Mouse (Mus musculus): ENCODE data around the gene Midn. TPM values are rescaled to one million over a fixed set of nuclear protein-coding genes. Genes with fewer than 3 reads are reported as not detected.

Midn gene
- polyA plus RNA-seq, 1 experiment from 2014 or later: 8.8 TPM

GRCm38 (mm10) chr10:80114341-80115284 is 33.5 kb upstream of the Midn start:
- Histone ChIP-seq H3K4me3 (ENCODE audit: low read length) (peak overlapping the region; percentile 85), H3K9me3 (ENCODE audit: control insufficient read depth, low read length) (no peaks in the 10 kb centered on the region), H3K36me3 (ENCODE audit: control insufficient read depth, insufficient read depth, low read length) (no peaks in the 10 kb centered on the region), H3K9ac (ENCODE audit: low read depth, low read length) (peak overlapping the region; percentile 72), H3K4me1 (ENCODE audit: control insufficient read depth, insufficient read depth, low read length) (peaks cover 31% of the 10 kb centered on the region), H3K27me3 (replicated peaks; ENCODE audit: control insufficient read depth, insufficient read depth, low read length) (no peaks in the 10 kb centered on the region), H3K4me2 (ENCODE audit: low read depth, low read length) (peak overlapping the region; percentile 60), H3K27ac (ENCODE audit: low read length) (peak overlapping the region; percentile 88)
- peak; percentile 71 for ATAC-seq
- WGBS: 3% methylated on average over 27 of the region's 27 CpGs

DNA sequence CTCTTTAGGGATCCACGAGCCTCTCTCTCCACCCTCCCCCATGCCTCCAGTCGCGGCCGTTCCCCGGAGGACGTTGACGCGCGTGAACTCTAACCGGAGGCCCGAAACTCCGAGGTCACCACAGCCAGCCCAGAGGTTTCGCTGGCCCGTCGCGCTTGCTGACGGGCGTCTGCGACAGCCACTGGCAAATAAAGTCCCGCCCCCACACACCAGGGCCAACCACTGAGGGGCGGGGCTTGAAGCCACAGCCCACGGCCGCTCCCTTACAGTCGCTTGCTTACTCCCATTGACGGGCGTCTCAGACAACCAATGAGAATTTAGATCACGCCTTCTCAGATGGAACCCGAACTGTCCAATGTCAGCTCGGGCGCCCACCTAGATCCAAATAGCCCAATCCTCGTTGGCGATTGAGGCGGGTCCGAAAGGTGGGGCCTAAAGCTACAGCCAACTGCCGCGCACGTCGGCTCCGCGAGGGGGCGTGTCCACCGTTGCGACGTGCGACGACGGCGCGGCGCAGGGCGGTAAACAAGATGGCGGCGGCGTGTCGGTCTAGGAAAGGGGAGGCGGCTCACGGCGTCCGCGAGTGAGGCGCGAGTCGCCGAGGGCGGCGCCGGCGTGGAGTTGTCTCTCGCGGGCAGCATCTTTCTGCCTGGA is 32.7 kb upstream of the Midn start, which contains the start of gene Stk11:
TSS of gene Stk11 (plus strand) at position 514 of the 654 bp plus-strand sequence.
- Histone ChIP-seq H3K9ac (ENCODE audit: low read depth, low read length) (peak within 1 kb of the TSS; percentile 94), H3K27ac (ENCODE audit: low read length) (peak within 1 kb of the TSS; percentile 88), H3K4me1 (ENCODE audit: control insufficient read depth, insufficient read depth, low read length) (peaks cover 35% of the 10 kb centered on the region), H3K9me3 (ENCODE audit: control insufficient read depth, low read length) (no peaks in the 10 kb centered on the region), H3K4me3 (ENCODE audit: low read length) (peak within 1 kb of the TSS; percentile 85), H3K4me2 (ENCODE audit: low read depth, low read length) (peak within 1 kb of the TSS; percentile 96), H3K36me3 (ENCODE audit: control insufficient read depth, insufficient read depth, low read length) (no peaks in the 10 kb centered on the region; the same call in 1 of the 2 replicates), H3K27me3 (replicated peaks; ENCODE audit: control insufficient read depth, insufficient read depth, low read length) (no peaks in the 10 kb centered on the region)
- under 1% methylated on average over 70 of the region's 70 CpGs for WGBS
- peak; percentile 98 for ATAC-seq

DNA sequence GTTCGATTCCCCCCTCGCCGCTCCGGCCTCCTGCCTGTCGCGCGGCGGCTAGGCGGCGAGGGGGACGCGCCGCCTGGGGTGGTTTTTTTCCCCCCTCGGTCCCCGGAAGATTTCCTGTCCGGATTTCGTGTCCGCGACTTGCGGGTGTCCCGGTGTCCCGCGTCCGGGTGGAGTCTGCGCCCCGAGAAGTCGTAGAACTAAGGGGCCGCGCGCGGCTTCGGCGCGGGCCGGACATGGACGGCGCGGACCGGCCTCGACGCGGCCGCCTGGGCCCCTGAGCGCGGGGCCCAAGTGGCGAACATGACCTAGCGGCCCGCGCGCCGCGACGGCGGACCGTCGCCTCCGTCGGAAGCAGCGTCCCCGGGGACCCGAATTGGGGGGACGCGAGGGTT is 32.1 kb upstream of the Midn start:
- no peaks in the 10 kb centered on the region; the same call in 1 of the 2 replicates for H3K36me3 ChIP-seq (ENCODE audit: control insufficient read depth, insufficient read depth, low read length)
- H3K4me1 ChIP-seq (ENCODE audit: control insufficient read depth, insufficient read depth, low read length): peaks cover 35% of the 10 kb centered on the region
- peak overlapping the region; percentile 96 for H3K4me2 ChIP-seq (ENCODE audit: low read depth, low read length)
- no peaks in the 10 kb centered on the region for H3K27me3 ChIP-seq (replicated peaks; ENCODE audit: control insufficient read depth, insufficient read depth, low read length)
- no peaks in the 10 kb centered on the region for H3K9me3 ChIP-seq (ENCODE audit: control insufficient read depth, low read length)
- peak overlapping the region; percentile 81 for H3K27ac ChIP-seq (ENCODE audit: low read length)
- under 1% methylated on average over 62 of the region's 63 CpGs for whole genome bisulfite sequencing
- H3K4me3 ChIP-seq (ENCODE audit: low read length): peak overlapping the region; percentile 85
- peak overlapping the region; percentile 94 for H3K9ac ChIP-seq (ENCODE audit: low read depth, low read length)
- 0 out of 2 replicates have a peak, but pooled peaks have one; percentile 13 for ATAC-seq

DNA sequence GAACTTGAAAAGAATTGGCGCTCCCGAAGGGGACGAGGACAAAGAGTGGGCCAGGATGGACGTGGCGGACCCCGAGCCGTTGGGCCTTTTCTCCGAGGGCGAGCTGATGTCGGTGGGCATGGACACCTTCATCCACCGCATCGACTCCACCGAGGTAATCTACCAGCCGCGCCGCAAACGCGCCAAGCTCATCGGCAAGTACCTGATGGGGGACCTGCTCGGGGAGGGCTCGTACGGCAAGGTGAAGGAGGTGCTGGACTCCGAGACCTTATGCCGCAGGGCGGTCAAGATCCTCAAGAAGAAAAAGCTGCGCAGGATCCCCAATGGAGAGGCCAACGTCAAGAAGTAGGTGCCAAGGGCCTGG is 31.5 kb upstream of the Midn start:
- Histone ChIP-seq H3K9ac (ENCODE audit: low read depth, low read length) (peak overlapping the region; percentile 94), H3K4me3 (ENCODE audit: low read length) (peak overlapping the region; percentile 85), H3K36me3 (ENCODE audit: control insufficient read depth, insufficient read depth, low read length) (peaks cover 5% of the 10 kb centered on the region), H3K9me3 (ENCODE audit: control insufficient read depth, low read length) (no peaks in the 10 kb centered on the region), H3K4me2 (ENCODE audit: low read depth, low read length) (peak overlapping the region; percentile 96), H3K4me1 (ENCODE audit: control insufficient read depth, insufficient read depth, low read length) (peaks cover 35% of the 10 kb centered on the region), H3K27me3 (replicated peaks; ENCODE audit: control insufficient read depth, insufficient read depth, low read length) (no peaks in the 10 kb centered on the region), H3K27ac (ENCODE audit: low read length) (peak overlapping the region; percentile 81)
- ATAC-seq: no peak
- WGBS: under 1% methylated on average over 27 of the region's 27 CpGs

DNA sequence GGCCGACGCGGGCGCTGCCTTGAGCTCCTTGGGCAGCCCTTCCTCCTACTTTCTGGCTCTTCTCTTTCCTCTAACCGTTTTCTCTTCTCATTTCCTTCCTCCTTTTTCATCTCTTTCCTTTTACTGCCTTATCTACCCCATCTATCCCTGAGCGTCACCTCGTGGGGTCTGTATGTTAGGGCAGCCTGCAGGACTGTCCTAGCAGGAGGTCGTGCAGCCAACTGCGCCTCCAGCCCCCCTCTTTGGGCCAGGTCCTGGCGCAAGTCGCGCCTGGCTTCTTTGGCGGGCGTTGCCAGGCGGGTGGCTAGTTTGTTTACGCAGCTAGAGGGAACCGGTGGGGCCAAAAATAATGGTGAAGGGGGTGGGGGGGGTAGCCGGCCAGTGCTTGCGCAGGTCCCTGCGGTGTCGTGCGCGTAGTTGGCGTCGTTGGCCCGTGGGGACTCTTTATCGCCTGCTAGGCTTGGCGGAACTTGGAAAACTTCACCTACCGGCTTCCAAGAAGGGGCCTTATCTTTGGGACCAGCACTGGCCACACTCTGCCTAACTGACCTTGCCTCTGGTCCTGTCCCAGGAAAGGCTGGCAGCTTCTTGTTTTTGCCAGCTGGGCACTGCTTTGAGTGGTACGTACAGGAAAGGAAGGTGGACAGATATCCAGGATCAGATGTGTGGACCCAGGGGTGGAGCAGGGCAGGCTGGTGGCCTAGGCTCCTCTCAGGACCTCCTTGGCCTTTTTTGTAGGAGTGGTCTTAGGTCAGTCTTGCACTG is 31.0 kb upstream of the Midn start:
- peak overlapping the region; percentile 81 for H3K27ac ChIP-seq (ENCODE audit: low read length)
- H3K27me3 ChIP-seq (replicated peaks; ENCODE audit: control insufficient read depth, insufficient read depth, low read length): no peaks in the 10 kb centered on the region
- H3K9ac ChIP-seq (ENCODE audit: low read depth, low read length): peak overlapping the region; percentile 94
- H3K4me1 ChIP-seq (ENCODE audit: control insufficient read depth, insufficient read depth, low read length): peaks cover 35% of the 10 kb centered on the region
- ATAC-seq: no peak
- H3K4me3 ChIP-seq (ENCODE audit: low read length): peak overlapping the region; percentile 85
- H3K9me3 ChIP-seq (ENCODE audit: control insufficient read depth, low read length): no peaks in the 10 kb centered on the region
- peak overlapping the region; percentile 96 for H3K4me2 ChIP-seq (ENCODE audit: low read depth, low read length)
- 3% methylated on average over 30 of the region's 30 CpGs for WGBS
- H3K36me3 ChIP-seq (ENCODE audit: control insufficient read depth, insufficient read depth, low read length): peaks cover 7% of the 10 kb centered on the region

DNA sequence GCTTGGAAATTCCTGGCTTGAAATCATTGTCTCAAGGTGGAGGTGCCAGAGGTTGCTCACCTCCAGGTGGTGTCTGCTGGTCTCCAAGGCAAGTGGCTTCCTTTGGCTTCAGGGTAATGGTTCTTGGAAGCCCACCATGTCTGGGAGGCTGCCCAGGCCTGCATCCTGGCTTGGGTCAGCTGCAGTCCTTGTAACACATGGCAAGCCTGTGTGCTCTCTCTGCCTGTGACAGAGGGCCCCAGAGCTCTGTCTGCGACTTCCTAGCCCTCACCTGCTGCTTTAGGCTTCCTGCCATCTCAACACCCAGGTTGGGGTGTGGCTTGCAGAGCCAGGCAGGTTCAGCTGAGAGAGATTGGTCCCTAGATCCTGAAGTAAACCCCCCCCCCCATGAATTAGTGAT is 30.3 kb upstream of the Midn start:
- Histone ChIP-seq H3K27me3 (replicated peaks; ENCODE audit: control insufficient read depth, insufficient read depth, low read length) (no peaks in the 10 kb centered on the region), H3K27ac (ENCODE audit: low read length) (no peak overlapping the region), H3K9me3 (ENCODE audit: control insufficient read depth, low read length) (no peaks in the 10 kb centered on the region), H3K4me3 (ENCODE audit: low read length) (peak overlapping the region; percentile 85), H3K9ac (ENCODE audit: low read depth, low read length) (peak overlapping the region; percentile 94), H3K4me1 (ENCODE audit: control insufficient read depth, insufficient read depth, low read length) (peaks cover 35% of the 10 kb centered on the region), H3K36me3 (ENCODE audit: control insufficient read depth, insufficient read depth, low read length) (peaks cover 7% of the 10 kb centered on the region), H3K4me2 (ENCODE audit: low read depth, low read length) (peak overlapping the region; percentile 96)
- 12% methylated on average over 1 of the region's 1 CpGs for WGBS
- ATAC-seq: no peak

DNA sequence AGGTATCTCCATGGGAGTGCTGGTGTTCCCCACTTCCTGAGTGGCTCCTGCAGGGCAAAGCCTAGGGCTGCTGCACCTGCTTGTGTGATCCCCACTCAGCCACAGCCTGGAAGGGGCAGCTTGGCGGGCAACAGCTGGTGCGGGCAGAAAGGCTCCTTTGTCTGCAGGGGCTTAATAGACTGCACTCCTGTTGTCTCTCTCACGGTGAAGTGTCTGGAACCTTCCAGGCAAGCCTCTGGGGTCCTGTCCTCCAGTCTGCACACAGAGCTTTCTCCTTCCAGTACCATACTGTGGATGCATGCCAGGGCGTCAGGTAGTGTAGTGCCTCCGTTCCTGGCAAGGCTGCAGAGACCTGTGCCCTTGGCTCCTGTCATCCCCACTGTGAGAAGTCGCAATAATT is 29.5 kb upstream of the Midn start:
- no peak for ATAC-seq
- Histone ChIP-seq H3K9ac (ENCODE audit: low read depth, low read length) (0 out of 2 replicates have a peak overlapping the region, but pooled peaks have one; percentile 94), H3K27ac (ENCODE audit: low read length) (no peak overlapping the region)

DNA sequence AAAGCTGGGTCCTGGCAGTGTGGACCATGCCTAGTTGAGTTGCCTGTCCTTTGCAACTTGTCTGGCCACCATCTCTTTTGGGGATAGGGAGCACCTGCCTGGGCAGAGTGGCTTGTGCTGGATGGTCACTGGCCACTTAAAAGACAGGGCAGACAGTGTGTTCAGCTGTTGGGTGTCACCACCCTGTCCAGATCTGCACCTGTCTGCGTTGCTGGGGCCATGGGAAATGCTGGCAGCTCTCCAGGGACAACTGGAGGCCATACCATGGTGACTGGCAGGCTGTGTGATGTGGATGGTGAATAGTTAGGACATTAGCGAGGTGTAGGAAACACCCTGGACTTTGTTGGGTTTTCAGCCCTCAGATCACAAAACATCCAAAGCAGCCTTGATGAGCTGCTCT is 27.9 kb upstream of the Midn start:
- H3K4me3 ChIP-seq (ENCODE audit: low read length): no peak overlapping the region
- no peaks in the 10 kb centered on the region for H3K9me3 ChIP-seq (ENCODE audit: control insufficient read depth, low read length)
- H3K4me1 ChIP-seq (ENCODE audit: control insufficient read depth, insufficient read depth, low read length): peaks cover 29% of the 10 kb centered on the region
- WGBS: 63% methylated on average over 2 of the region's 2 CpGs
- no peak overlapping the region for H3K4me2 ChIP-seq (ENCODE audit: low read depth, low read length)
- no peaks in the 10 kb centered on the region for H3K27me3 ChIP-seq (replicated peaks; ENCODE audit: control insufficient read depth, insufficient read depth, low read length)
- no peak overlapping the region for H3K27ac ChIP-seq (ENCODE audit: low read length)
- peaks cover 7% of the 10 kb centered on the region for H3K36me3 ChIP-seq (ENCODE audit: control insufficient read depth, insufficient read depth, low read length)
- H3K9ac ChIP-seq (ENCODE audit: low read depth, low read length): no peak overlapping the region
- ATAC-seq: no peak

More for the DNA sequence above, 29.5 kb upstream of the Midn start:
- 73% methylated on average over 6 of the region's 6 CpGs for WGBS
- Histone ChIP-seq H3K27me3 (replicated peaks; ENCODE audit: control insufficient read depth, insufficient read depth, low read length) (no peaks in the 10 kb centered on the region), H3K4me2 (ENCODE audit: low read depth, low read length) (peak overlapping the region; percentile 96; the same call in 1 of the 2 replicates), H3K36me3 (ENCODE audit: control insufficient read depth, insufficient read depth, low read length) (peaks cover 7% of the 10 kb centered on the region), H3K4me1 (ENCODE audit: control insufficient read depth, insufficient read depth, low read length) (peaks cover 35% of the 10 kb centered on the region), H3K9me3 (ENCODE audit: control insufficient read depth, low read length) (no peaks in the 10 kb centered on the region), H3K4me3 (ENCODE audit: low read length) (peak overlapping the region; percentile 85; the same call in 1 of the 2 replicates)

GRCm38 (mm10) chr10:80121639-80122038 is 26.4 kb upstream of the Midn start:
- no peak for ATAC-seq
- peaks cover 29% of the 10 kb centered on the region for H3K4me1 ChIP-seq (ENCODE audit: control insufficient read depth, insufficient read depth, low read length)
- H3K9ac ChIP-seq (ENCODE audit: low read depth, low read length): no peak overlapping the region
- no peak overlapping the region for H3K4me2 ChIP-seq (ENCODE audit: low read depth, low read length)
- no peak overlapping the region for H3K4me3 ChIP-seq (ENCODE audit: low read length)
- WGBS: 77% methylated on average over 2 of the region's 2 CpGs
- no peak overlapping the region for H3K27ac ChIP-seq (ENCODE audit: low read length)
- H3K36me3 ChIP-seq (ENCODE audit: control insufficient read depth, insufficient read depth, low read length): peaks cover 7% of the 10 kb centered on the region
- no peaks in the 10 kb centered on the region for H3K9me3 ChIP-seq (ENCODE audit: control insufficient read depth, low read length)
- H3K27me3 ChIP-seq (replicated peaks; ENCODE audit: control insufficient read depth, insufficient read depth, low read length): no peaks in the 10 kb centered on the region

Measured in intestine, embryonic 16.5 days (tissue).